Mouse (Mus musculus) activated CD4-positive, CD25-positive, alpha-beta regulatory T cell (primary cell): Measurements from ENCODE around the gene Mtus2. TPM values are rescaled to one million over a fixed set of nuclear protein-coding genes. Genes with fewer than 3 reads are reported as not detected.

Experiments
- polyA plus RNA-seq, 2 experiments: library from polyadenylated mRNA; unstranded; fragments of 100-300 nt; shearing (Covaris generic); gene quantifications; one replicate each; pipeline ENCODE4 v1.2.1; 2017

Mtus2 gene
- polyA plus RNA-seq = 1 to 10 TPM in 1 of 2 experiments, under 1 TPM in 1; 0.72 to 3.0 TPM

DNA sequence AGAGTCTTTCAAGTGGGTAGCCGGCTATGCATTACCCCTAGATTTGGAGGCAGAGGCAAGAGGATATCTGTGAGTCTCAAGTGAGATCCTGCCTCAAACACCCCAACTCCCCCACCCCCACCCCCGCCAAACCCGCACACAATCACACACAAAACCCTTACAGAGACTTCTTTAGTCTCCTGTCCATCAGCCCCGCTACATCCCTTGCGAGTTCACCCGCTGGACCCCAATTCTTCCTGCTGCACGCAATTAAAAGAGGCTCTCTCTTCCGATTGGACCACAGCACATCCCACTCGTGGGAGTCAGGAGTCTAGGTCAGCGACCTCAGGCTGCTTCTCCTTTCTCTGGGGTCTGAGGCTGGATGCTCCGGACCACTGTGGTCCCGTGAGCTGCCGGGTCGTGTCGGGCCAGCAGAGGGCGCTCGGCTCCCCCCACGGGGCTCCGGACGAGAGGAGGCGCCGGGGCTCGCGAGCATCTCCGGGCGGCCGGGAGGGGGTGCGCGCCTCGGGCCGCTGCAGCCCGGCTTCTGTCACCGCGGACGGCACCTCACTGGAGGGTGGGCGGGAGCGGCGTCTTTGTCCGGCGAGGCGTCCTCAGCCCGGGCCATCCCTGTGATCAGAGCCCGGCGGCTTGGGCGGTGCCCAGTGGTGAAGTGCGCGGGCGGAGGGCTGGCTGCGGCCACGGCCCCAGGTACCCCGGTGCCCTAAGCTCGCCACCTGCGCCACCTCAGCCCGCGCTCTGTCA is at the start of gene Mtus2:
TSS of gene Mtus2 (plus strand) at position 500 of the 744 bp plus-strand sequence.

Other genes starting within 250 kb of the Mtus2 start
- gene Flt1, start 231.3 kb upstream of the Mtus2 start, polyA plus RNA-seq = under 1 TPM in 1 of 2 experiments, not detected in 1; 0.45 TPM
- gene Pomp, start 96.9 kb upstream of the Mtus2 start, polyA plus RNA-seq = 100 to 1,000 TPM; 449 to 483 TPM
- 10 to 100 TPM; 22.6 to 25.2 TPM for gene Slc46a3, start 62.5 kb upstream of the Mtus2 start, polyA plus RNA-seq